Mouse (Mus musculus): ENCODE data around the gene Kcnh7. TPM values are rescaled to one million over a fixed set of nuclear protein-coding genes. Genes with fewer than 3 reads are reported as not detected.
"Not testable (repeated sequence)": the region's sequence is repeated elsewhere in the genome, so short reads cannot be mapped to it uniquely, and the experiment has no call there.

Gene Kcnh7
- polyA plus RNA-seq, 1 experiment from 2014 or later, result 0.05 TPM

DNA sequence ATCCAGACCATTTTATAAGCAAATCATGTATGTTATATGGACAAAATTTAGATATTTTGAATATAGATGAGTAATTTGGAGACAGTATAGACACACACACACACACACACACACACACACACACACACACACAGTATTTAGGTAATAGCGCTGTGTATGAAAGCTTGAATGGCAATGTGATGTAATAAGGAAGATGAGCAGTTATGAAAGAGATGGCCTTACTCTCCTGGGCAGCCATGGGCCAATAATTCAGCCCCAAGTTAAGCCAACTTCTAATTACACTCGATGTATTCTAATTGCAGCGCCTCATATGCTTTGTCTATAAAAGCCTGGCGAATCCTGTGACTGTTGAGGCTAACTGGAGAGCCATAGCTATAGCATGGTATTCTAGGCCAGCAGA, 469.7 kb downstream of the Kcnh7 start:
- H3K27ac ChIP-seq (replicated peaks); H3K9ac ChIP-seq; H3K4me1 ChIP-seq (replicated peaks); H3K27me3 ChIP-seq; ATAC-seq (ENCODE audit: insufficient read depth); H3K9me3 ChIP-seq (replicated peaks); H3K36me3 ChIP-seq (replicated peaks); H3K4me3 ChIP-seq (replicated peaks); H3K4me2 ChIP-seq: not testable (repeated sequence)
- 60% methylated on average over 4 of the region's 4 CpGs for WGBS (ENCODE audit: insufficient replicate concordance)

GRCm38 (mm10) chr2:62709633-62710032, 474.5 kb downstream of the Kcnh7 start:
- Histone ChIP-seq H3K4me2 (no peak overlapping the region), H3K27ac (replicated peaks) (no peak overlapping the region), H3K4me1 (replicated peaks) (no peaks in the 10 kb centered on the region), H3K9ac (no peak overlapping the region), H3K36me3 (replicated peaks) (no peaks in the 10 kb centered on the region), H3K27me3 (no peaks in the 10 kb centered on the region), H3K4me3 (replicated peaks) (no peak overlapping the region), H3K9me3 (replicated peaks) (no peaks in the 10 kb centered on the region)
- 41% methylated on average over 1 of the region's 1 CpGs for WGBS (ENCODE audit: insufficient replicate concordance)
- no peak for ATAC-seq (ENCODE audit: insufficient read depth)

DNA sequence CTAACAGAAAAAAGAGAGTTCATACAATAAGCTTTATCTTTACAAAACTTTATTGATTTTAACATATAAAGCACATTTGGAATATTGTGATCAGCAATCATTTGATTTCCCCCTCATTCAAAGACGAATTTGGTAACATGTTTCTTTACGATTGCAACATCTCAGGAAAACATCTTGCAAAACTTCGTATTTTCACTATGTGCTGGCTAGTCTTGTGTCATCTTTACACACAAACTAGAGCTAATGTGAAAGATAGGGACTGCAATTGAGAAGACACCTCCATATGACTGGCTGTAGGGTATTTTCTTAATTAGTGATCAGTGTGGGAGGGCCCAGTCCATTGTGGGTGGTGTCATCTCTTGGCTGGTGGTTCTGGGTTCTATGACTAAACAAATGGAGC, 477.8 kb downstream of the Kcnh7 start:
- 56% methylated on average over 3 of the region's 3 CpGs for WGBS (ENCODE audit: insufficient replicate concordance)
- no peaks in the 10 kb centered on the region for H3K4me1 ChIP-seq (replicated peaks)
- H3K9me3 ChIP-seq (replicated peaks), result no peaks in the 10 kb centered on the region
- no peaks in the 10 kb centered on the region for H3K27me3 ChIP-seq
- no peak overlapping the region for H3K9ac ChIP-seq
- no peak overlapping the region for H3K27ac ChIP-seq (replicated peaks)
- ATAC-seq (ENCODE audit: insufficient read depth), result no peak
- H3K4me3 ChIP-seq (replicated peaks), result no peak overlapping the region
- no peak overlapping the region for H3K4me2 ChIP-seq
- no peaks in the 10 kb centered on the region for H3K36me3 ChIP-seq (replicated peaks)

DNA sequence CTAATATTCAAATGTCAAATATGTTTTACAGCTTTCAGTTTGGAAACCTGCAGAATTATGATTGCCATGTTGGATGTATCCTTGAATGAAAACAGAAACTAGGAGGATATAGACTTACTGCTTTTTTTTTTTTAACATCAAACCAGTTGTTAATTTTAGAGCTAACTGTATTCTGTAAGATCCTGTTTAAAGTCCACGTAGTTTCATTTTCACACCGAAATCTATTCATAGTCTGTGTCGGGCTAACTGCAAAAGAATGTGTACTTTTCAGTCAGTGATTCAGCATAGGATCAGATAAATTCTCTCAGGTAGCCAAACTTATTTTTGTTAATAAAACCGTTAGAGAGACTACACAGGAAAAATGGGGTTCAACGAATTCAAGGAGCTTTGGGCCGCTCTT, 498.2 kb downstream of the Kcnh7 start:
- Histone ChIP-seq H3K27ac (replicated peaks) (no peak overlapping the region), H3K9me3 (replicated peaks) (no peaks in the 10 kb centered on the region), H3K9ac (no peak overlapping the region), H3K4me2 (no peak overlapping the region), H3K27me3 (no peaks in the 10 kb centered on the region), H3K4me3 (replicated peaks) (no peak overlapping the region), H3K4me1 (replicated peaks) (no peaks in the 10 kb centered on the region), H3K36me3 (replicated peaks) (no peaks in the 10 kb centered on the region)
- WGBS (ENCODE audit: insufficient replicate concordance), result 59% methylated on average over 6 of the region's 6 CpGs
- no peak for ATAC-seq (ENCODE audit: insufficient read depth)

DNA sequence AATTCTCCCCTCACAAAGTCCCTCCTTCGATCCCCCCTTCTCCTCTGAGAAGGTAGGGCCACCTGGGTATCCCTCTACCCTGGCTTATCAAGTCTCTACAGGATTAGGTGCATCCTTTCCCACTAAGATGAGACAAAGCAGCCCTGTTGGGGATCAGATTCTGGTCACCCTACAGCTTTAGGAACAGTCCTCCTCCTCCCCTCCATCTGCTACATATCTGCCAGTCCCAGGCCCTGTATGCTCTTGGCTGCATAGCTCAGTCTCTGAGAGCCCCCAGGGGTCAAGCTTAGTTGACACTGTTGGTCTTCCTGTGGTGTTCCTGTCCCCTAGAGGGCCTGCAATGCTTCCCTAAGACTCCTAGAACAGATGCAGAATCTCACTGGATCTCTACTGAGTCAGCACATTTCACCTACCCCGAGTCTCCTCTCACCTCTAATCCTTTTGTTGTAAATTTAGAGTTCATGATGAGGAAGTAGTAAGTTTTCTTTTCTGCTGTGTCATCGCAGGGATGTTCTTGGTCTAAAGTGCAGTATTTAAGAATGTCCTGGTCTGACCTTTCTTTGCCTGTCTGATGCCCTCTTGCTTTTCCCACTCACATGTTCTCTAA, 499.0 kb downstream of the Kcnh7 start:
- H3K9ac ChIP-seq, result no peak overlapping the region
- no peaks in the 10 kb centered on the region for H3K27me3 ChIP-seq
- no peak for ATAC-seq (ENCODE audit: insufficient read depth)
- H3K36me3 ChIP-seq (replicated peaks), result no peaks in the 10 kb centered on the region
- WGBS (ENCODE audit: insufficient replicate concordance), result 35% methylated on average over 3 of the region's 3 CpGs
- H3K4me2 ChIP-seq, result no peak overlapping the region
- no peaks in the 10 kb centered on the region for H3K9me3 ChIP-seq (replicated peaks)
- no peaks in the 10 kb centered on the region for H3K4me1 ChIP-seq (replicated peaks)
- no peak overlapping the region for H3K27ac ChIP-seq (replicated peaks)
- no peak overlapping the region for H3K4me3 ChIP-seq (replicated peaks)

GRCm38 (mm10) chr2:62681667-62682066, 502.4 kb downstream of the Kcnh7 start:
- ATAC-seq (ENCODE audit: insufficient read depth), result no peak
- Histone ChIP-seq H3K4me3 (replicated peaks) (no peak overlapping the region), H3K36me3 (replicated peaks) (no peaks in the 10 kb centered on the region), H3K9ac (no peak overlapping the region), H3K27ac (replicated peaks) (no peak overlapping the region), H3K27me3 (no peaks in the 10 kb centered on the region), H3K9me3 (replicated peaks) (no peaks in the 10 kb centered on the region), H3K4me1 (replicated peaks) (no peaks in the 10 kb centered on the region), H3K4me2 (no peak overlapping the region)
- WGBS (ENCODE audit: insufficient replicate concordance), result 71% methylated on average over 8 of the region's 8 CpGs

DNA sequence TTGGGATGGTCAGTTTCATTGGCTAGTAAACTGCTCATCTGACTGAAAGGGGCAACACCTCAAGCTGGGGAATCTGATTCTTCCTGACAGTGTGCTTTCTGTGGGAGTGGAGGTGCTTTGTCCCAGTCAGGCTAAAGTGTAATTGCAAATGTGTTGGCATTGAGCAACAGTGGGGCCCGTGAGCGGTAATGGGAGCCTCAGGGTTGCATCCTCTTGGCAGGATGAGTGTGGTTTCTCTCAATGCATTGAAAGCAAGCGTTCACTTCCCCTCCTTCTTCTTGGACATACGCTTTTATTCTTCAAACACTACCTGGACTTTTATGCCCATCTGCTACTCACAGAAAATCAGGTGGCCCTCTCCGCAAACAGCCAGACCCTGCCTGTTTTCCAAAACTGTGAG, 511.3 kb downstream of the Kcnh7 start:
- Histone ChIP-seq H3K36me3 (replicated peaks) (no peaks in the 10 kb centered on the region), H3K9ac (no peak overlapping the region), H3K27ac (replicated peaks) (no peak overlapping the region), H3K4me1 (replicated peaks) (no peaks in the 10 kb centered on the region; the same call in 1 of the 2 replicates), H3K27me3 (no peaks in the 10 kb centered on the region), H3K4me3 (replicated peaks) (no peak overlapping the region), H3K4me2 (no peak overlapping the region), H3K9me3 (replicated peaks) (no peaks in the 10 kb centered on the region)
- 60% methylated on average over 5 of the region's 5 CpGs for WGBS (ENCODE audit: insufficient replicate concordance)
- ATAC-seq (ENCODE audit: insufficient read depth), result no peak

DNA sequence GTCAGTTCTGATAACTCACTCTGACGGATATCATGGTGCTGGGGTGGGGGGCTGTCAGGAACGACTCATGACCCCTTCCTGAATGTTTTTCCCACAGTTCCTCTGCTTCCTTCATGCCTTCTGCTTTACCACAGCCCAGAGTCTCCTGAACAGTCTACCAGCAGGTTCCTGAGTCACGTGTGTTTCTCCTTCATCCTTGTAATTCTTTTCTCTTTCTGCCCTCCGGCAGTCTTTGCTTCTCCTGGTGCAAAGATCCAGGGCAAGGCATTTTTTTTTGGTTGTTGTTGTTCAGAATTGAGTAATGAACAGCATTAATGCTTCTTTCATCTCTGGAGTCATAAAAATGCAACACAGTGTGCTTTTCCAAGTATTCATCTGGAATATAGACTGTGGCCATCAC, 513.3 kb downstream of the Kcnh7 start:
- no peak for ATAC-seq (ENCODE audit: insufficient read depth)
- H3K9me3 ChIP-seq (replicated peaks), result no peaks in the 10 kb centered on the region
- 35% methylated on average over 4 of the region's 4 CpGs for WGBS (ENCODE audit: insufficient replicate concordance)

GRCm38 (mm10) chr2:62670301-62670700, 513.8 kb downstream of the Kcnh7 start:
- Histone ChIP-seq H3K9me3 (replicated peaks) (no peaks in the 10 kb centered on the region), H3K9ac (no peak overlapping the region), H3K36me3 (replicated peaks) (no peaks in the 10 kb centered on the region), H3K27me3 (no peaks in the 10 kb centered on the region), H3K4me2 (no peak overlapping the region), H3K27ac (replicated peaks) (no peak overlapping the region), H3K4me1 (replicated peaks) (no peaks in the 10 kb centered on the region; the same call in 1 of the 2 replicates), H3K4me3 (replicated peaks) (no peak overlapping the region)
- 53% methylated on average over 5 of the region's 5 CpGs for WGBS (ENCODE audit: insufficient replicate concordance)
- ATAC-seq (ENCODE audit: insufficient read depth), result no peak

More for the DNA sequence above, 513.3 kb downstream of the Kcnh7 start:
- H3K4me3 ChIP-seq (replicated peaks), result no peak overlapping the region
- H3K36me3 ChIP-seq (replicated peaks), result no peaks in the 10 kb centered on the region
- H3K4me2 ChIP-seq, result no peak overlapping the region
- H3K27me3 ChIP-seq, result no peaks in the 10 kb centered on the region
- no peak overlapping the region for H3K9ac ChIP-seq
- H3K27ac ChIP-seq (replicated peaks), result no peak overlapping the region
- H3K4me1 ChIP-seq (replicated peaks), result no peaks in the 10 kb centered on the region; the same call in 1 of the 2 replicates

- Histone ChIP-seq H3K27ac (replicated peaks) (no peak overlapping the region), H3K4me1 (replicated peaks) (no peaks in the 10 kb centered on the region; the same call in 1 of the 2 replicates), H3K4me3 (replicated peaks) (no peak overlapping the region), H3K9me3 (replicated peaks) (no peaks in the 10 kb centered on the region), H3K27me3 (0 out of 2 replicates have a peak, but pooled peaks cover under 1% of the 10 kb centered on the region), H3K36me3 (replicated peaks) (no peaks in the 10 kb centered on the region), H3K9ac (no peak overlapping the region), H3K4me2 (no peak overlapping the region)
- WGBS (ENCODE audit: insufficient replicate concordance), result 76% methylated on average over 3 of the region's 3 CpGs
- no peak for ATAC-seq (ENCODE audit: insufficient read depth)
Observed at GRCm38 (mm10) chr2:62669848-62670247, 514.2 kb downstream of the Kcnh7 start.

DNA sequence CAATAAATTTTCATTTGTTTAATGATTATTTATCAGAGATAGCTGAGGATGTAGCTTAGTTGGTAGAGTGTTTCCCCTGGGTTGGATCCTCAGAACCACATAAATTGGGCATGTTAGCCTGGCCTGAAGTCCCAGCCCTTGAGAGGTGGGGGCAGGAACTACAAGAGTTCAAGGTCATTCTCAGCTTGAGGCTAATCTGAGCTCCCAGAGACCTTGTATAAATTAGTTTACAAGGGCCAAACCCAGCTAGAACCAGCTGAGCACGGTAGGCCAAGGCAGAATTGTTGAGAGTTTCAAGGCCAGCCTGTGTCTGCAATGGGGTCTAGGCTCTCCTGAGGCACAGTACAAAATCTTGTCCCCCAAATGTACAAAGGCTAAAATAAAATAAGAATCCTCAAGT, 518.6 kb downstream of the Kcnh7 start:
- no peak overlapping the region for H3K9ac ChIP-seq
- H3K27ac ChIP-seq (replicated peaks), result no peak overlapping the region
- H3K4me3 ChIP-seq (replicated peaks), result no peak overlapping the region
- H3K9me3 ChIP-seq (replicated peaks), result no peaks in the 10 kb centered on the region
- ATAC-seq (ENCODE audit: insufficient read depth), result no peak
- no peak overlapping the region for H3K4me2 ChIP-seq
- H3K4me1 ChIP-seq (replicated peaks), result peaks cover 9% of the 10 kb centered on the region
- no peaks in the 10 kb centered on the region for H3K36me3 ChIP-seq (replicated peaks)
- peaks cover 10% of the 10 kb centered on the region for H3K27me3 ChIP-seq
- 48% methylated on average over 1 of the region's 1 CpGs for WGBS (ENCODE audit: insufficient replicate concordance)

- H3K4me3 ChIP-seq (replicated peaks), result peak overlapping the region; percentile 67
- WGBS (ENCODE audit: insufficient replicate concordance), result 56% methylated on average over 7 of the region's 7 CpGs
- no peak overlapping the region for H3K27ac ChIP-seq (replicated peaks)
- peaks cover 9% of the 10 kb centered on the region for H3K4me1 ChIP-seq (replicated peaks)
- no peak overlapping the region for H3K9ac ChIP-seq
- ATAC-seq (ENCODE audit: insufficient read depth), result no peak
- H3K36me3 ChIP-seq (replicated peaks), result no peaks in the 10 kb centered on the region
- H3K27me3 ChIP-seq, result peaks cover 10% of the 10 kb centered on the region
- no peaks in the 10 kb centered on the region for H3K9me3 ChIP-seq (replicated peaks)
- peak overlapping the region; percentile 88; the same call in 1 of the 2 replicates for H3K4me2 ChIP-seq
Observed at GRCm38 (mm10) chr2:62664839-62665238, 519.2 kb downstream of the Kcnh7 start.
